Mouse (Mus musculus): Measurements from ENCODE around the gene Scfd1. TPM values are rescaled to one million over a fixed set of nuclear protein-coding genes. Genes with fewer than 3 reads are reported as not detected.
A peak's percentile ranks its signal among the peaks of the same experiment; 100 is the strongest.

Scfd1 gene
- 10 to 100 TPM; 37.2 to 41.1 TPM for total RNA-seq (2021)

DNA sequence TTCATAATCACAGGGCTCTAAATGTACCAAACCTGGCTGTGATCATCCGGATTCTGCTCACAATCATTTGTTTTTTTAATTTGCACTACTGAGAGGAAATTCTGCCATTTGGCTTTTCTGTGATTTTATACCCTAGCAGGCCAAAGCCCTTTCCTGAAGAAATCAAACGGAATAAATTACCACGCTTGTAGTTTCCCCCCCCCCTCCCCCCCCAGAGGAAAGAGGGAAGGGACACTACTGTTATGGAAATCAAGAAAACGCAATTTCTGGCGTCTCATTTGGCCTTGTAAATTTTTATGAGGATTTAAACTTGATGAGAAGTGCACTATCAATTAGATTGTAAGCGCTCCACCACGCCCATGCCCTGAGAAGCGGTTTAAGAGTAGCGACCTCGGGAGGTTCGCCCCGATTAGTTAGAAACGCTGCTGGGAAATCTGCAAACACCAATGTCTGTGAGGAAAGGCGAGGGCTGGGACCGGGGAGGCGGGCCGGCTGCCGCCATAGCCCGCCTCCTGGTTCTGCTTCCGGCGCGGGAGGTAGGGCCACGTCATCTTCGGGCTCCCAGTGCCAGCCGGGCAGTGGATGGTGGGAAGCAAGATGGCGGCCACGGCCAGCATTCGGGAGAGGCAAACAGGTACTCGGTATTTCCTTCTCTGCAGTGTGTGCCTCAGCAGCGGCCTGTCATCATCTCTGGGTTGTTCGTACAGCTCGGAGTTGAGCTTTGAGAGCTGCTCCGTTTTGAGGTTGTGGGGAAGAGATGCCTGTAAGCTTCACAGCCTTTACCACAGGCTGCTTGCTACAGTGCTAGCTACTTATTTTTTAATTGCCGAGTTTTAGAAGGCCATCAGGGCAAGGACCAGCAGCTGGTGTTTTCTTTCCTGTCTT lies at the start of gene Scfd1:
Gene Scfd1, plus strand, starts transcription at position 508 of the 885 bp plus-strand sequence.
- peak; percentile 87 to 91 for DNase-seq (ENCODE audit: extremely low spot score in 1 of 2, low spot score in 1 of 2)

DNA sequence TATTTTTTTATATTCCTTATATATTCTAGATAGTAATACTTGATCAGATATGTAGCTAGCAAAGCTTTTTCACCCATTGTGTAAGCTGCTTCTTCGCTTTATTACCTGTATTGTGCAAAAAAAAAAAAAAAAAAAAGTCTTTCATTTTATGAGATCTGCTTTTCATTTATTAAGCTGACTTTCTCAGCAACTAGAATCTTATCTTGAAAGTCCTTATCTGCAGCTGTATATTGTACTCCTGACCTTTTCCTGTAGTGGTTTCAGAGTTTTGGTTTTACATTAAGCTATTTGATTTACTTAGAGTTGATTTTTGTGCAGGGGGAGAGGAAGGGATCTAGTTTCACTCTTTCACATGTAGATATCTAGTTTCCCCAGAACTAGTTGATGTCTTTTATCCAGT lies 40.3 kb upstream of the Scfd1 start:
- DNase-seq (ENCODE audit: extremely low spot score in 1 of 2, low spot score in 1 of 2): no peak

DNA sequence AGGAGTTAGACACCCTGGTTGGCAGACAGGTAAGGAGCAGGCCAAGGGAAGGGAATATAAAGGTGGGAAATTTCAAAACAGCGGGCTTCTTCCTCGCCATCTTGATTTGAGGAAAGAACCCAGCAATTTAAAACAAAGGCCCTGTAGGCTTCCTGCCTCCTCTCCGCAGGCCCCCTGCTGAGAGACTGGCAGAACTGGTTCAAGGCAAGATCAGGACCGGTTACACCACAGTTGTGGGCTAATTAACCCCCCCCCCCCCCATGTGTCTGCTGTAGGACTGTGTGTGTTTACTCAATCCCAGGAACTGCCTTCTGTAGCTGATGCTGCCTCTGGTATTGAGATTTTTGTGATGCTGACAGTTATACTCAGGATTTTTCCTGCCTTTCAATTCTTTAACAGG lies 31.2 kb upstream of the Scfd1 start:
- DNase-seq (ENCODE audit: extremely low spot score in 1 of 2, low spot score in 1 of 2): no peak

DNA sequence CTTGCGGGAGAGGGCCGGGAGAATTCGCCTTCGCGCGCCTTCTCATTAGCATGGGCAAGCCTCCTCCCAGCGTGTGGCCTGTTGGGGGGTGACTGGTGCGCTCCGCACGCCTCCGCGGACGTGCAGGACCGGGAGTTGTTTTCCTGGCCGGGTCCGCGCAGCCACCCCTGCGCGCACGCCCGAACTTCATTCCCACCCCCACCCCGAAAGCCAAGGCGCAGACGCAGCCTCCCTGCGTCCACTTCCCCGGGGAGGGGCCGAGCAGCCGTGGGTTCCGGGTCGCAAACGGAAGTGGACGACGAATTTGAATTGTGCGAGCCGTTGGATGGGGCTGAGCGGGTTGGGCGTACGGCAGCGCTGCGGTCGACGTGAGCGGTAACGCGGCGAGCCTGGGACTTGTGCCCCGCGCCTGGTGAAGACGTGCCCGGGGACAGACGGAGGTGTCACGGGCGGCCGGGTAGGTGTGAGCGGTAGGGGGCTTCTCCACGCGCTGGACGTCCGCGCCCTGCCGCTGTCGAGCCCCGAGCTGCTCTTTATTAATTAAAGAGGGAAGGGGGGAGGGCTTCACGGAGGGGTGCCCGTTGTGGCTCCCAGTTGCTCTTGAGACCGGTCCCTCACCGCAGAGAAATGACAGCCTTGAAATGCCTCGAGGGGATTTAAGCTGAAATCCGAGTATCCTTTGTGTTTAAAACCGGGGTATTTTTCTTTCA lies 29.2 kb upstream of the Scfd1 start, which contains the start of gene G2e3:
Gene G2e3, plus strand, starts transcription at position 74 of the 710 bp plus-strand sequence.
- DNase-seq (ENCODE audit: extremely low spot score in 1 of 2, low spot score in 1 of 2): peak; percentile 63 to 69

DNA sequence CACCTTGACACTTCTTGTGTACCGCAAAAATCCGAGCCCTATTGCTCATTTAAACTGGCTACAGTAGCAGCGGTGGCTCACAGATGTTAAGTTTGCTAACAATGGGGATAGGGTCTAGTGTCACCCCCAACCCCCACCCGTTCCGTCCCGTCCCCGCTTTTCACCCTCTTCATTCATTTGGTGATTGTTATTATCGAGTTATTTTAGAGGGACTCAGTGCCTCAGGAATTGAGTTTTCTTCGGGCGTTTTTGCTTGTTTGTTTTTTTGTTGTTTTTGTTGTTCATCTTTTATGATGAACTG lies 28.7 kb upstream of the Scfd1 start:
- no peak for DNase-seq (ENCODE audit: extremely low spot score in 1 of 2, low spot score in 1 of 2)

DNA sequence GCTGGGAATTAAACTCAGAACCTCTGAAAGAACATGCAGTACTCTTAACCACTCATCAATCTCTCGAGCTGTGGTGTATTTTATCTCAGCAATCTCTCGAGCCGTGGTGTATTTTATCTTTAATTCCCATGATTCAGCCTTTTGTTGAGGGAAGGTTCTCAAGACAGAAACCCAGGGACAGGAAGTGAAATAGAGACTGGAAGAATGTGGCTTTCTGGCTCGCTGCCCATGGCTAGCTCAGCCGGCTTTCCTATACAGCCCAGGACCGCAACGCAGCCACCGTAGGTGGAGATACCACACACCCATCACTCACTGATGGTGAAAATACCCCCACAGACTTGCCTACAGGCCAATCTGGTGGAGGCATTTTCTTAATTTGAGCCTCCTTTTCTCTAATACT lies 22.0 kb upstream of the Scfd1 start:
- no peak for DNase-seq (ENCODE audit: extremely low spot score in 1 of 2, low spot score in 1 of 2)

DNA sequence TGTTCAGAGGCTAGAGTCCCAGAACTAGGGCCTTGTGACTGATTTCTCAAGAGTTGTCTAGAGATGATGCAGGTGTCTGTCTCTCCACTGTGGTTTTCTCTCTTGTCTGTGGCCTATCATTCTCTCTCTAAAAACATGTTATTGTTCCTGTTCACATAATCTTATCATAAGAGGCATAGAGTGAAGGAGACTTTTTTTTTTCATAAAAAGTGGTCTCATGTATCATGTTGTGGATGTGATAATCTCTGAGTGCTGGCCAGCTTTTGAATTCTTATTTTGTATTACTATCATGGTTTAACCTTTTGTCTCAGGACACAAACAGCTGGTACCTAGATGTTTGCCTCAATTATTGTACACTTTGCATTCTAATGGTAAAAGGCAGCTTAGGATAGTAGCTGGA lies 16.0 kb upstream of the Scfd1 start:
- no peak for DNase-seq (ENCODE audit: extremely low spot score in 1 of 2, low spot score in 1 of 2)

DNA sequence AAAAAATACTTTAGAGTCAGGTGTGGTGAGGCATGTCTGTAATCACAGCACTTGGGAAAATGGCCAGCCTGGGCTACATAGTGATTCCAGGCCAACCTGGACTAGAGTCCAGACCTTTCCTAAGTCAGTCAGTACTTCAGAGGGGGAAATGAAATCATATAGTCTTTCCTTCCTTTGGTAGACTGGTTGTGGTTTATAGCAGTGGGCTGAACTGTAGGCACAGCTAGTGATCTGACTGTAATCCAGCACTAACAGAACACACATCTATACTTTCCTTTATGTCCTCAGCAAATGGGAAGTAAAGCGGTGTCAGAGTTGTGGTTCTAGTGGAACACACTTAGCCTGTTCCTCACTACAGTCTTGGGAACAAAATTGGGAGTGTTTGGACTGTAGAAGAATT lies 14.4 kb upstream of the Scfd1 start:
- DNase-seq (ENCODE audit: extremely low spot score in 1 of 2, low spot score in 1 of 2): no peak

DNA sequence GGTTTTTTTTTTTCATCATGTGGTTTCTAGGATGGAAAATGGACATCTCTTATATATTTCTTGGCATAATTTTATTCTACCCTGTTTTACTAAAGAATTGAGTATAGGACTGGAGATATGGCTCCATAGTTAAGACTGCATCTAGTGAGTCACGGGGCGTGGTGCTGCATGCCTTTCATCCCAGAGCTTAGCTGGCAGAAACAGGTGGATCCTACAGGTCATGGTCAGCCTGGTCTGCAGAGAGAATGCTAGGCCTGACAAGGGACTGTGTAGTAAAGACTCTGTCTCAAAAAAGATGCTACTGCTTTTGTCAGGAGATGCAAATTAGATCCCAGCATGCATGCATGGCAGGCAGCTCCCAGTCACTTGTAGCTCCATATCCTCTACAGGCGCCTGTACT lies 8.8 kb upstream of the Scfd1 start:
- no peak for DNase-seq (ENCODE audit: extremely low spot score in 1 of 2, low spot score in 1 of 2)

DNA sequence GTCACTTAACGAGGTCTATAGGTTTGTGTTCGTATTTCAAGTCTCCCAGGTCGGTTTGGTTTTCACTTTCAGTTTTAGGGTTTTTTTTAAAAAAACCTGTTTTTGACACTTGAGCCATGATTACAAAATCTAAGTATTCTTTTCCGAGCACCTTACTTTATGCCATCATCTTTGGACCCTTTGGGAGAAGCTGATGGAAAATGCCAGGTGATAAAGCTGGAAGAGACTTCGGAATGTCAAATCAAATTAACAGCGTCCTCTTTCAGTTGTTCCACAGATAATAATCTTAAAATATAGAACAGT lies 529 bp downstream of the Scfd1 start:
- no peak for DNase-seq (ENCODE audit: extremely low spot score in 1 of 2, low spot score in 1 of 2)

DNA sequence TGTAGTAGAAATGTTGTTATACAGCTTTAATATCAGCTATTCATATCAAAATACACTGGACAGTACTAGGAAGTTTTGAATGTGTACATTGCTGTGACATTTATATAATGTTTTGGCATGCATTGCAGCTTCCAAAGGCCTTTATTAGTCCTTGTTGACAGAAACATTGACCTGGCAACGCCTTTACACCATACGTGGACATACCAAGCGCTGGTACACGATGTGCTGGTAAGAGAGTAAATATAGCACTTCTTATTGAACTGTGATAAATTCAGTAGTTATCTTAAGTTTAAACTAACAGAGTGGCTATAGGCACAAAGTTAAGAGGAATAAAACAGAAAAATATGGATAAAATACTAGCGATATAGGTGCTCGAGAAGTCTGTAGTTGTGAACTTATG lies 22.6 kb downstream of the Scfd1 start:
- DNase-seq (ENCODE audit: extremely low spot score in 1 of 2, low spot score in 1 of 2): no peak

DNA sequence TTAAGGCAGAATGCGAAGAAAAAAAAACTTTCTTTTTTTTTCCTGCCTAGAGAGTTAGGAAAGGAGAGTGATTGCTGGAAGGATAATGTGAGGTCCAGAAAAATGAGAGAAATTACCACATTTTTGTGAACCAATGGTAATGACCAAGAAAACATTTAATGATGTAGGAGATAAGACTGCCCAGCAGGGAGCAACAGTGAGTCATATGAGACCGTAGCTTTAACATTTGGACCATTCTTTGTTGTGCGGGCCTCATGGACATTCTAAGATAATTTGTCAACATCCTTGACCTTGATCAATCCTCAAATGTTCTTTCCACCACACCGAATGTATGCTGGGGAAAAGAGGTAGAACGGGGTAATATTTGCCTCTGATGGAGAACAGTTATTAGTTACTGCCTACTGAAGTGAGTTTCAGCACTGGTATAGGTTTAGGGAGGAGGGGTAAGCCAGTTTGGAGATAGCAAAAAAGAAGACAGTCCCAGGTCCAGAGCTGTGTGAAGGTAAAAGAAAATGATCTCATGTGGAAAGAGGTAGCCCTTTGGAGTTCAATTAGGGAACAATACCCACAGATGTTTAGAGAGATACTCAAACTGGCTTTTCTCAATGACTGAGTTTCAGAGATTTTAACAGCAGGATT lies 24.9 kb downstream of the Scfd1 start:
- DNase-seq (ENCODE audit: extremely low spot score in 1 of 2, low spot score in 1 of 2): peak in 1 of 2 experiments; percentile 39

DNA sequence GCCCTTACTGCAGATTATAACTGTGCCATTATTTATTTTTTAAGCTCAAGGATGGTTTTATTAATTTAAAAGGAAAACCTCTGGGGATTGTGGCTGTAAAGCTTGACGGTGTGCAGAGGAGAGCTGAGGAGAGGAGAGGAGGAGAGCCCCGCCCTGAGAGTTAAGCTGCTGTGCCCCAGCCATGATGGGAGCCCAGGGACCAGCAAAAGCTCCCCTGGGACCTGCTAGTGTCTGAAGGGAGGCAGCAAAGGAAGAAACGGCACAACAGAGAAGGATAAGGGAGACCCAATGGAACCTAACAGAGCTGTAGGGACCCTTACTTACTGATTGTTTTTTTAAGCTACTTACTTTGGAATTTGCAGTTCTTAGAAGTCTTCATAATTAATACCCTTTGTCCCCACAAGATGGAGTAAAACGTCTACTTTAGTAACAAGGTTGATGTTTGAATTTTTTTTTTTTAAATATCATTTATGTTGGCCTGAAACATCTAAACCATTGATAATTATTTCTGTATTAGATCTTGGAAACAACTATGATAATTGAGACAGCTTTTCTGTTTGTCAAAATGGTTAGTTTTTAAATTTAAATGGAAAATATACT lies 26.8 kb downstream of the Scfd1 start:
- no peak for DNase-seq (ENCODE audit: extremely low spot score in 1 of 2, low spot score in 1 of 2)

DNA sequence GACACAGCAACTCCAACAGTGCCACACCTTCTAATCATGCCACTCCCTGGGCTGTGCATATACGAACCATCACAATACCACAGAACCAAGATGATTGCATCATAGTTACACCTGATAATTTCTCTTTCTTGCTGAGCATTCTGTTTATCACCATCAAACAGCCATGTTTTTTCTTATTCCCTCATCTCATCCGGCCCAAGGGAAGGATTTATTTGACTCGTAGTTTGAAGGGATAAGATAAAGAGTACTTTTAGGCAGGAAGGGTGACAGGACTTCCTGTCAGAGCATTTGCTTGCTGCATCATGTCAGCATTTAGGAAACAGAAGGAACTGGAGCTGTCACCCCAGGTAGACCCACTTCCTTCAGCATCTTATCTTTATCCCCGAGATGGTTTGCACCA lies 34.1 kb downstream of the Scfd1 start:
- no peak for DNase-seq (ENCODE audit: extremely low spot score in 1 of 2, low spot score in 1 of 2)

DNA sequence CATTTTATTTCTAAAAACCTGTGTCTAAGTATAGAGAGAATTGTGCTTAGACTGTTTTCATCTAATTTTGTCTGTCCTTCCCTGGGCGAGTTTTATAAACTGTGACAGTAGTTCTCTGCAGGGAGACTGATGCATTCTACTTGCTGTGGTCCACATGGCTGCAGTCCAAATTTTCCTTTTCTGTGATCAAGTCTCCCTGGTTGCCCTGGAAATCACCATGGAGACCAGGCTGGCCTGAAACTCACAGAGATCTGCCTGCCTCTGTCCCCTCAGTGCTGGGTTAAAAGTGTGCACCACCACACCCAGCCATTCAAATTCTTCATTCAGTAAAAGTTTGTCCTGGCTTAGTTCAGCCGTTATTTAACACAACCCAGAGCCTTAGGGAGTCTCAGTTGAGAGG lies 60.2 kb downstream of the Scfd1 start:
- DNase-seq (ENCODE audit: extremely low spot score in 1 of 2, low spot score in 1 of 2): no peak

DNA sequence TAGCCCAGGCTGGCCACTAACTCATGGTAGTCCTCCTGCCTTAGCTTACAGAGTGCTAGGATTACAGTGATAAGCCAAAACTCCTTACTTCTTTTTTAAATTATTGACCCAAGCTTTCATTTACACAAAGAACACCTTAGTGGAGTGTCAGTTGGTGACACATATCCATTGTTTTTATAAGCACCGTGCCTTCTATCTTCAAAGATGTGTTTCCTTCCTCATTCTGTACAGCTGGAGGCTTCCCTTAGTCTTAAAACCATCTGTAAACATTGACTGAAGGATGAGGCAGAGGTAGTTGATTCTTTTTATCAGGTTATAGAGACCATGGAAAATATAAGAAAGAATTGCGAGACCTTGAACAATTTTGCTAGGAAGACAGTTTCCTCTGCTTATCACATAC lies 61.0 kb downstream of the Scfd1 start:
- no peak for DNase-seq (ENCODE audit: extremely low spot score in 1 of 2, low spot score in 1 of 2)

DNA sequence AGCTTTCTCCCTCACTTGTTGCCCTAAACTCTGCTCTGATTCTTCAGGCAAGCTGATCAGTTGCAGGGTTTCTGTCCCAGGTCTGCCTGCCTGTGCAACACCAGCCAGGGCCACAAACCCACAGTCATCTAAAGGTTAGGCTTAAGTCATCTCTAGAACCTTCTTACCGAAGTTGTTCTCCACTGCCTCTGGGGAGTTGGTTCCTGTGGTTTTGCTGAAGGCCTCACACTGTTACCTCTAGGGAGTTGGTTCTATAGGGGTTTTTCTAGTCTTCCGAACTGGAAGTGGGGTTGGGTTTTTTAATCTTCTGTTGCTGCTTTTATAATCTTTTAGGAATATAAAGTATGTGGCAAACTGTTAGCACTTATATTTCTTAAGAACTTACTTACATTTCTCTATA lies 72.0 kb downstream of the Scfd1 start:
- no peak for DNase-seq (ENCODE audit: extremely low spot score in 1 of 2, low spot score in 1 of 2)

DNA sequence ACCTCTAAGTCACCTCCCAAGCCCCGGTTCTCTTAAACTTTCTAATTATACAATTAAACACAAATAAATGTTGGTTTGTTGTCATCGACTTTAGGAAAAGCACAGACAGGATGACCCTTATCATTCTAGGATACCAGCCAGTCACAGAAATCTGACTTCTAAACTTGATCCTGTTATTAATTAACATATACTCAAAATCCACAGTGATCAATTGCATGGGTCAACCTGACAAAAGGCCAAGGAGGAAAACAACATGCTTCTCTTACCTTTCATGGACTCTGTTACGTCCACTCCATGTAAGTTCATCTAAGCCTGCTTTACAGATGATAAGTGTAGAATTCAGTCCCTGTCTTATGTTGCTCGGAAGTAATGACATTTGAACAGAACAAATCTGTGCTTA lies 93.6 kb downstream of the Scfd1 start:
- DNase-seq (ENCODE audit: extremely low spot score in 1 of 2, low spot score in 1 of 2): no peak

DNA sequence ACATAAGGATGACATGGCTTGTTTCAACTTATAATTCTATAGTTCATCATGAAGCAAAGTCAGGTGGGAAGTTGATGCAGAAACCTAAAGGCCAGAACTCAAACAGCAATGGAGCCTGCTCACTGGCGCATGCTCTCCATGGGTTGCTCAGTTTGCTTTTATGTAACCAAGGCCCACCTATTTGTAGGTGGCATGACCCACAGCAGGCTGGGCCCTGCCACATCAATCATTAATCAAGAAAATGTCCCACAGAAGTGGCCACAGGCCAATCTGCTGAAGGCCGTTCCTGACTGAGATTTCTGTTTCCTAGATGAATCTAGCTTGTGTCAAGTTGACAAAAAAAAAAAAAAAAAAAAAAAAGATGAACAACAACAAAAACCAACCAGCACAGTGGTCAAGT lies 103.9 kb downstream of the Scfd1 start:
- DNase-seq (ENCODE audit: extremely low spot score in 1 of 2, low spot score in 1 of 2): no peak

DNA sequence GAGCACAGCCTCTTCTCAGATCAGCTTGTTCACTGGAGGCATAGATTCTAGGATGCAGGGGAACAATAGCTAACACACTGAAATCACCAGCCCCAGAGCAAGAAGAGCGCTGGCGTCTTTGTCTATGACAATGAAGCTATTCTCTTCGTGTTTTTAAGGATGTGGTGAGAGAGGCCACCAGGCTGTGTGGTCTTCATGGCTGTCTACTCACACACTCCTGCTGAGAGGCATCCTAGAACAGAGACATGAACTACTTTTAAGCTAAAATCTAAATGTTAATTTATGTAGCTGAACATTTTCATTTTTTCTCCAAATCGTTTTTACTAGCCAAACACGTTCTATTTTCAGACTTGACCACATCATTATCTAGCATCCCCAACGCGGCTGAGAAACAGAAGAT lies 114.7 kb downstream of the Scfd1 start:
- no peak for DNase-seq (ENCODE audit: extremely low spot score in 1 of 2, low spot score in 1 of 2)

DNA sequence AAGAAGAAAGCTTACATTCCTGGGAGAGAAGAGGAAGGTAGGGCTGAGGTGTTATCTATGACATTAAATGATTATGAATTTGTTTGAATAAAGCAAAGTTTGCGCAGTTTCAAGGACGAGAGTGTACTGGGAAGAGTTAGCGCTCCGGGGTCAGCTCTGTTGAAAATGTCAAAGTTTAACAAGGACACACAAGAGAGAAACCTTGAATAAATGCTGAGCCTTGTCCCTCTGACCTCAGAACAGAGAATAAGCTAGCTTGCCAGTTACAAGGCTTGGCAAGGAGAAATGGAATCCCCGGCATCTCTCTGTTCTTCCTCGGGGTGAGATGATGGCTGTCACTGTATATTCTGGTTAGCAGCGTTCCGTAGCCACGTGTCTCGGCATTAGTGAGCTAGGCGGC lies 116.2 kb downstream of the Scfd1 start:
- DNase-seq (ENCODE audit: extremely low spot score in 1 of 2, low spot score in 1 of 2): no peak
